Mouse (Mus musculus): Measurements from ENCODE around the gene Phf3.
"Not testable (repeated sequence)": the region's sequence is repeated elsewhere in the genome, so short reads cannot be mapped to it uniquely, and the experiment has no call there.

The Phf3 gene

GRCm38 (mm10) chr1:30773662-30774061, 100.1 kb downstream of the Phf3 start:
- no peak for ATAC-seq (ENCODE audit: insufficient number of reproducible peaks, low FRiP score, low TSS enrichment)

- ATAC-seq (ENCODE audit: insufficient number of reproducible peaks, low FRiP score, low TSS enrichment) = no peak
Measured at GRCm38 (mm10) chr1:30772851-30773250, 100.9 kb downstream of the Phf3 start.

- no peak for ATAC-seq (ENCODE audit: insufficient number of reproducible peaks, low FRiP score, low TSS enrichment)
Measured at GRCm38 (mm10) chr1:30771772-30772171, 101.9 kb downstream of the Phf3 start.

GRCm38 (mm10) chr1:30770599-30770998, 103.1 kb downstream of the Phf3 start:
- ATAC-seq (ENCODE audit: insufficient number of reproducible peaks, low FRiP score, low TSS enrichment) = not testable (repeated sequence)

GRCm38 (mm10) chr1:30756794-30757193, 116.9 kb downstream of the Phf3 start:
- no peak for ATAC-seq (ENCODE audit: insufficient number of reproducible peaks, low FRiP score, low TSS enrichment)

GRCm38 (mm10) chr1:30755453-30756224, 118.1 kb downstream of the Phf3 start:
- no peak for ATAC-seq (ENCODE audit: insufficient number of reproducible peaks, low FRiP score, low TSS enrichment)

Measured in cerebellum, adult (tissue).